Comparison of ENCODE assay signal across 8 mouse cellular contexts in the genomic region with DNA sequence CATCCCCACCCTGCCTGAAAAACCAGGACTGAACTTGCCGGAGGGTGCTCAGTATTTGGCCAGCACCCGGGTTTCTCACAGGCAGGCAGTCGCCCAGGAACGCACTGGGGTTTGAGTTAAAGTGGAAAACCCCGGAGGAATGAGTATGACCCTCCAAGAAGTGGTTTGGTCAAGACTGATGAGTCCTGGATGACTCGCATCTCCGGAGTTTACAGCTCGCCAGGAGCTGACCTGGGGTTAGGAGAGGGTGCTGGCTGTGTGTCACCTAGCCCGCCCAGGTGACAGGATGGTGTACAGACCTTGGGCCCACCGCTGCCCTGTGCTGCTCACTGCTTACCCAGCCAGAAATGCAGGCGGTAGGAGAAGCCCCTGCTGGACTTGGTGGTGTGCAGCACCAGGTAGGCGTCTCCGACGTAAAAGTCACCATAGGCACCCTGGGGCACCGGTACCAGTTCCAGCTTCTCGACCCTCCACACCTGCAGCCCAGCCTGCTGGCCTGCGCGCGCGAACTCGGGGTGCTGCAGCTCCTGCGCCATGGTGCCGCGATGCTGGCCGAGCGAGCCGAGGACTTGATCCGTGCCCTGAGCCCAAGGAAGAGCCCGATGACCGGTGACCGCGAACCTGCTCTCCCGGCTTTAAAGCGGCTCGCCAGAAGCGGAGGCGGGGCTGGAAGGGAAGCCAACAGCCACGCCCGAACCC. TPM values are rescaled to one million over a fixed set of nuclear protein-coding genes. Genes with fewer than 3 reads are reported as not detected.
DNase-seq lines count a peak whose midpoint lies in the region; ATAC-seq and TF ChIP-seq lines count a peak whose summit lies in the region.

A gene (minus strand): TSS at position 656 of the 699 bp plus-strand sequence.

- peak within 1 kb of the TSS; percentile 96 for H3K4me2 ChIP-seq in heart, embryonic 12.5 days
- peak within 1 kb of the TSS; percentile 81 for H3K4me2 ChIP-seq in kidney, embryonic 14.5 days (replicated peaks; ENCODE audit: low read depth, low read length)
- peak within 1 kb of the TSS; percentile 88 for H3K4me2 ChIP-seq in stomach, embryonic 15.5 days

- H3K27me3 ChIP-seq in heart, embryonic 12.5 days (replicated peaks), result peaks cover 16% of the 10 kb centered on the region
- peaks cover 18% of the 10 kb centered on the region for H3K27me3 ChIP-seq in kidney, embryonic 14.5 days (ENCODE audit: control insufficient read depth, insufficient read depth, low read length)
- H3K27me3 ChIP-seq in stomach, embryonic 15.5 days (replicated peaks), result peaks cover 16% of the 10 kb centered on the region

- no peak for ATAC-seq in heart, embryonic 12.5 days (ENCODE audit: insufficient number of reproducible peaks, low FRiP score)
- ATAC-seq in kidney, embryonic 14.5 days (ENCODE audit: low FRiP score, low TSS enrichment), result peak; percentile 75
- peak; percentile 31; the same call in 1 of the 2 replicates for ATAC-seq in stomach, embryonic 15.5 days (ENCODE audit: insufficient read depth, low FRiP score, low read depth)

- no peak for DNase-seq in layer of hippocampus, adult 2 months (ENCODE audit: low spot score in 2 of 2)
- DNase-seq in layer of hippocampus, adult 9-10 months (ENCODE audit: low spot score), result no peak
- DNase-seq in lung, postnatal 10 days, result peak; percentile 8
- DNase-seq in spleen, adult 18-20 months, result no peak

- H3K27ac ChIP-seq in layer of hippocampus, adult 2 months, result no peak within 1 kb of the TSS
- H3K27ac ChIP-seq in bone marrow macrophage, adult 2 months (ENCODE audit: insufficient read depth, low read depth, low read length), result no peak within 1 kb of the TSS
- H3K27ac ChIP-seq in heart, embryonic 12.5 days (ENCODE audit: poor library complexity, severe bottlenecking), result no peak within 1 kb of the TSS
- no peak within 1 kb of the TSS for H3K27ac ChIP-seq in kidney, embryonic 14.5 days (ENCODE audit: low read depth, low read length)
- no peak within 1 kb of the TSS for H3K27ac ChIP-seq in stomach, embryonic 15.5 days

- no peak for TF ChIP-seq CTCF in layer of hippocampus, adult 2 months (conservative IDR thresholded peaks at IDR 0.05)
- TF ChIP-seq CTCF in bone marrow macrophage, adult 2 months (IDR thresholded peaks at IDR 0.05; ENCODE audit: low read depth, low read length), result no peak

- peak within 1 kb of the TSS; percentile 49 for H3K4me3 ChIP-seq in layer of hippocampus, adult 2 months
- peak within 1 kb of the TSS; percentile 34 for H3K4me3 ChIP-seq in bone marrow macrophage, adult 2 months (ENCODE audit: insufficient read depth, low read length)
- H3K4me3 ChIP-seq in heart, embryonic 12.5 days, result peak within 1 kb of the TSS; percentile 57
- H3K4me3 ChIP-seq in kidney, embryonic 14.5 days (ENCODE audit: low read length), result peak within 1 kb of the TSS; percentile 51
- H3K4me3 ChIP-seq in stomach, embryonic 15.5 days (replicated peaks), result peak within 1 kb of the TSS; percentile 42

- under 1% methylated on average over 39 of the region's 39 CpGs for WGBS in heart, embryonic 12.5 days
- under 1% methylated on average over 39 of the region's 39 CpGs for WGBS in kidney, embryonic 14.5 days
- 2% methylated on average over 39 of the region's 39 CpGs for WGBS in stomach, embryonic 15.5 days

- no peaks in the 10 kb centered on the region for H3K9me3 ChIP-seq in heart, embryonic 12.5 days (replicated peaks)
- H3K9me3 ChIP-seq in kidney, embryonic 14.5 days (ENCODE audit: control insufficient read depth, low read length), result no peaks in the 10 kb centered on the region
- H3K9me3 ChIP-seq in stomach, embryonic 15.5 days, result no peaks in the 10 kb centered on the region

- 0 out of 2 replicates have a peak, but pooled peaks cover 2% of the 10 kb centered on the region for H3K4me1 ChIP-seq in bone marrow macrophage, adult 2 months (ENCODE audit: control insufficient read depth, insufficient read depth, low read length)
- H3K4me1 ChIP-seq in heart, embryonic 12.5 days (replicated peaks), result peaks cover 5% of the 10 kb centered on the region; the same call in 1 of the 2 replicates
- 0 out of 2 replicates have a peak, but pooled peaks cover 3% of the 10 kb centered on the region for H3K4me1 ChIP-seq in kidney, embryonic 14.5 days (ENCODE audit: control insufficient read depth, insufficient read depth, low read length)
- peaks cover 9% of the 10 kb centered on the region for H3K4me1 ChIP-seq in stomach, embryonic 15.5 days

- TF ChIP-seq POLR2A in bone marrow macrophage, adult 2 months (IDR thresholded peaks at IDR 0.05; ENCODE audit: borderline replicate concordance, low read depth, low read length), result no peak

- peak within 1 kb of the TSS; percentile 56 for H3K9ac ChIP-seq in heart, embryonic 12.5 days
- H3K9ac ChIP-seq in kidney, embryonic 14.5 days (ENCODE audit: low read depth, low read length), result peak within 1 kb of the TSS; percentile 42; the same call in 1 of the 2 replicates
- H3K9ac ChIP-seq in stomach, embryonic 15.5 days, result no peak within 1 kb of the TSS

- H3K36me3 ChIP-seq in heart, embryonic 12.5 days, result no peaks in the 10 kb centered on the region
- no peaks in the 10 kb centered on the region for H3K36me3 ChIP-seq in kidney, embryonic 14.5 days (ENCODE audit: control insufficient read depth, insufficient read depth, low read length)
- H3K36me3 ChIP-seq in stomach, embryonic 15.5 days, result no peaks in the 10 kb centered on the region

RNA-seq across cellular contexts. Expression of the gene that starts here (rescaled TPM):
- total RNA-seq in layer of hippocampus, adult 2 months (2021), result 1 to 10 TPM; 1.7 to 2.7 TPM
- 0.36 TPM in 1 of 2 replicates, not detected in the other for polyA plus RNA-seq in bone marrow macrophage, adult 2 months (2012; ENCODE audit: insufficient read depth, insufficient read length, missing spikeins)
- polyA plus RNA-seq in heart, embryonic 12.5 days (2016; fragmentation: Nextera tagmentation; extraction: Ambion mirVana), result 2.5 and 2.7 TPM in 2 replicates
- 5.2 and 8.4 TPM in 2 replicates for polyA plus RNA-seq in kidney, embryonic 14.5 days (2014; fragmentation: Nextera tagmentation; extraction: Ambion mirVana)
- polyA plus RNA-seq in stomach, embryonic 15.5 days (2015; fragmentation: Nextera tagmentation; extraction: Ambion mirVana), result 9.4 and 13.7 TPM in 2 replicates
